Mouse (Mus musculus): Measurements from ENCODE around the gene Camta2. TPM values are rescaled to one million over a fixed set of nuclear protein-coding genes. Genes with fewer than 3 reads are reported as not detected.
A peak's percentile ranks its signal among the peaks of the same experiment; 100 is the strongest.

Camta2 gene
- total RNA-seq, 2 experiments from 2014 or later, result 5.1 to 9.1 TPM

DNA sequence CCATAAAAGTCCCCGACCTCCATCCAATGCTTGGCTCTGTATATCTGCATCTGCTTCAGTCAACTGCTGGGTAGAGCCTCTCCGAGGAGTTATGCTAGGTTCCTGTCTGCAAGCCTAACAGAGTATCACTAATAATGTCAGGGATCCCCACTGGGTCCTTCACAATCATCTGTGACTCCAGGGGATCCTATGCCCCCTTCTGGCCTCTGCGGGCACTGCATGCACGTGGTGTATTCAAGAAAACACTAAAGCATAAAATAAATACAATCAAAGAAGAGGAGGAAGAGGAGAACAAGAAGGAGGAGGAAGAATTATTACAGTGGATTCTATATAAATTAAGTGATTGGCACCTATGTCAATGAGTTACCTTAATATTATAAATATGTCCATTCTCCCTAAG is 62.4 kb downstream of the Camta2 start:
- peak; percentile 62 for ATAC-seq (replicated peaks; ENCODE audit: poor library complexity)

DNA sequence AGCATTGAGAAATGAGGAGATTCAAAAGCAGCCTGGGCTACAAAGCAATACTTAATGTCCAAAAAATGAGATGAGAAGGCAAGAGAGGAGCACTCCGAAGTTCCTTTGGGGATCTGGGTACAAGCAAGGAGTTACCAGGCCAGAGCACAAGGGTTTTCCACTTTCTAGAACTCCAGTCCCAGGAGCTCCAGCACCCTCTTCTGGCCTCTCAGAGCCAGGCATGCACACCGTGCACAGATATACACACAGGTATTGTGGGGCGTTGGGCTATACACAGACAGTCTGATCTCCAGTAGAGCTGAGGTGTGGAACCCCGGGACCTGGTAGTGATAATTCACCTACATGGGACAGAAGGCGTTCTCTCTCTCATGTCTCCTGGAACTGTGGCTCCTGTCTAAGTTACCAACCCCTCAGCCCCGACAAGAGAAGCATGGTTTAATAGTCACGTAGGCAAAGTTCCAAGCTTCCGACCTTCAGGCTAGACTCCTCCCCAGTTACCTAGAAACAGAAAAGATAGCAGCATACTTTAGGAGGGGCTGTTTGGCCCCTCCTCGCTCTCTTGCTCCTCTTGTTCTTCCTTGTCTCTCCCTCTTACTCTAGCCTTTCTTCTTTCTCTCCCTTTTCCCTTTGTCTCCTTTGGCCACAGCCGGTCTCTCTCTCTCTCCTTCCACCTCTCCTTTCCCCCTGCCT is 64.7 kb downstream of the Camta2 start:
- peak; percentile 43 for ATAC-seq (replicated peaks; ENCODE audit: poor library complexity)

DNA sequence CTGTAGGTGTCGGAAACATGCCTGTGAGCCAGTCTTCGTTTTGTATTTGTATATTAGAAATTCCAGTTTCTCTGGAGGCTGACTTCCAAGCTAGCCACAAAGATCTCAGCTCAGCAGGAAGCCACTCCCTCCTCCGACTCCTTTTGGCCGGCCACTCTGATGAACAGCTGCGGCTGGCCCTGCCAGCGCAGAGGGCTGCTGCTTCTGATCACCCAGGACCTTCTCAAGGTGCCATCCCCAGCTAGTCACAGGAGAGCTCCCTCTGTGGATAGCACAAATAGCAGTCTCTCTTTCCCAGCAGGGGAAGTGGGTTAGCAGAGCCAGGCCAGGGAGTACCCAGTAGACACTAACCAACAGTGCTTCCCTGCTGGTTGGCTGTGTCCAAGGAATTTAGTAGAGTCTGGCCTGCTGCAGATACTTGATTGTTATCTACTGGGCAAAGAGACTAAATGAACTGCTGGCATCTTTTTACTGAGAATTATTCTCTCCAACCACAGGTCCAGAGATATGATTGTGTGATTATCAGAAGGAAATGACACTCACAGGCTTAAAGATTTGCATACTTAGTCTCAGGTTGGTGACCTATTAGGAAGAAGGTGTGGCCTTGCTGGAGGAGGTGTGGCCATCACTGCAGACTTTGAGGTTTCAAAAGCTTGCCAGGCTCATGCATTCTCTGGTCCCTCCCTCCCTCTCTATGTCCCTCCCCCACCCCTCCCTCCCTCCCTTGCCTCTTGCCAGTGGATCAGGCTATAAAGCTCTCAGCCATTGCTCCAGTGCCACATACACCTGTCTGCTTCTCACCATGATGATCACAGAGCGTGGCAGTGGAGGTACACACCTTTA is 65.7 kb downstream of the Camta2 start:
- ATAC-seq (replicated peaks; ENCODE audit: poor library complexity), result peak; percentile 94

Other genes starting within 250 kb of the Camta2 start
- gene Med11, start 236.2 kb downstream of the Camta2 start, total RNA-seq (2015), result 36.7 and 37.1 TPM in 2 replicates
- 37.0 and 40.2 TPM in 2 replicates for gene Med11, start 236.2 kb downstream of the Camta2 start, total RNA-seq (2017)
- not detected in 2 replicates for gene Zmynd15, start 228.7 kb downstream of the Camta2 start, total RNA-seq (2015)
- 0.25 TPM in 1 of 2 replicates, not detected in the other for gene Zmynd15, start 228.7 kb downstream of the Camta2 start, total RNA-seq (2017)
- 0.29 and 0.67 TPM in 2 replicates for gene Cxcl16, start 228.1 kb downstream of the Camta2 start, total RNA-seq (2015)
- 0.24 TPM in 1 of 2 replicates, not detected in the other for gene Cxcl16, start 228.1 kb downstream of the Camta2 start, total RNA-seq (2017)
- gene Tm4sf5, start 182.9 kb downstream of the Camta2 start, total RNA-seq (2015), result not detected in 2 replicates
- gene Tm4sf5, start 182.9 kb downstream of the Camta2 start, total RNA-seq (2017), result not detected in 2 replicates
- not detected in 2 replicates for gene Vmo1, start 173.5 kb downstream of the Camta2 start, total RNA-seq (2015)
- not detected in 2 replicates for gene Vmo1, start 173.5 kb downstream of the Camta2 start, total RNA-seq (2017)
- gene Gltpd2, start 168.9 kb downstream of the Camta2 start, total RNA-seq (2015), result not detected in 2 replicates
- not detected in 2 replicates for gene Gltpd2, start 168.9 kb downstream of the Camta2 start, total RNA-seq (2017)
- 141 and 153 TPM in 2 replicates for gene Psmb6, start 162.7 kb downstream of the Camta2 start, total RNA-seq (2015)
- 272 and 309 TPM in 2 replicates for gene Psmb6, start 162.7 kb downstream of the Camta2 start, total RNA-seq (2017)
- gene Gm40193, start 155.2 kb downstream of the Camta2 start, total RNA-seq (2015), result not detected in 2 replicates
- not detected in 2 replicates for gene Gm40193, start 155.2 kb downstream of the Camta2 start, total RNA-seq (2017)
- gene Pld2, start 148.0 kb downstream of the Camta2 start, total RNA-seq (2015), result 0.07 and 0.90 TPM in 2 replicates
- 0.25 and 0.81 TPM in 2 replicates for gene Pld2, start 148.0 kb downstream of the Camta2 start, total RNA-seq (2017)
- gene Mink1, start 125.2 kb downstream of the Camta2 start, total RNA-seq (2015), result 14.4 and 18.0 TPM in 2 replicates
- 12.5 and 16.5 TPM in 2 replicates for gene Mink1, start 125.2 kb downstream of the Camta2 start, total RNA-seq (2017)
- not detected in 2 replicates for gene 4930544D05Rik, start 72.3 kb downstream of the Camta2 start, total RNA-seq (2015)
- gene 4930544D05Rik, start 72.3 kb downstream of the Camta2 start, total RNA-seq (2017), result not detected in 2 replicates
- gene Chrne, start 68.9 kb downstream of the Camta2 start, total RNA-seq (2015), result not detected in 2 replicates
- gene Chrne, start 68.9 kb downstream of the Camta2 start, total RNA-seq (2017), result 0.17 TPM in 1 of 2 replicates, not detected in the other
- gene Gp1ba, start 49.0 kb downstream of the Camta2 start, total RNA-seq (2015), result 0.66 and 2.3 TPM in 2 replicates
- 0.08 and 0.20 TPM in 2 replicates for gene Gp1ba, start 49.0 kb downstream of the Camta2 start, total RNA-seq (2017)
- 39.3 and 44.8 TPM in 2 replicates for gene Rnf167, start 40.9 kb downstream of the Camta2 start, total RNA-seq (2015)
- 30.7 and 37.4 TPM in 2 replicates for gene Rnf167, start 40.9 kb downstream of the Camta2 start, total RNA-seq (2017)
- 59.5 and 73.9 TPM in 2 replicates for gene Slc25a11, start 40.6 kb downstream of the Camta2 start, total RNA-seq (2015)
- 46.6 and 52.7 TPM in 2 replicates for gene Slc25a11, start 40.6 kb downstream of the Camta2 start, total RNA-seq (2017)
- gene Pfn1, start 33.5 kb downstream of the Camta2 start, total RNA-seq (2015), result 1,057 and 1,218 TPM in 2 replicates
- gene Pfn1, start 33.5 kb downstream of the Camta2 start, total RNA-seq (2017), result 491 and 574 TPM in 2 replicates
- gene Eno3, start 30.9 kb downstream of the Camta2 start, total RNA-seq (2015), result 4.1 and 6.2 TPM in 2 replicates
- gene Eno3, start 30.9 kb downstream of the Camta2 start, total RNA-seq (2017), result 7.2 and 9.5 TPM in 2 replicates
- gene Spag7, start 18.7 kb downstream of the Camta2 start, total RNA-seq (2015), result 102 and 109 TPM in 2 replicates
- 68.6 and 71.8 TPM in 2 replicates for gene Spag7, start 18.7 kb downstream of the Camta2 start, total RNA-seq (2017)
- gene Inca1, start 12.1 kb upstream of the Camta2 start, total RNA-seq (2015), result 0.20 TPM in 1 of 2 replicates, not detected in the other
- 0.50 TPM in 1 of 2 replicates, not detected in the other for gene Inca1, start 12.1 kb upstream of the Camta2 start, total RNA-seq (2017)
- 1.6 and 2.0 TPM in 2 replicates for gene Kif1c, start 12.4 kb upstream of the Camta2 start, total RNA-seq (2015)
- 4.6 and 5.9 TPM in 2 replicates for gene Kif1c, start 12.4 kb upstream of the Camta2 start, total RNA-seq (2017)
- 1.3 and 2.1 TPM in 2 replicates for gene Zfp3, start 76.1 kb upstream of the Camta2 start, total RNA-seq (2015)
- 1.9 and 2.7 TPM in 2 replicates for gene Zfp3, start 76.1 kb upstream of the Camta2 start, total RNA-seq (2017)
- 0.37 TPM in 1 of 2 replicates, not detected in the other for gene Scimp, start 124.5 kb upstream of the Camta2 start, total RNA-seq (2015)
- gene Scimp, start 124.5 kb upstream of the Camta2 start, total RNA-seq (2017), result not detected in 2 replicates
- 19.5 and 28.2 TPM in 2 replicates for gene Rabep1, start 156.7 kb upstream of the Camta2 start, total RNA-seq (2015)
- 30.8 and 52.6 TPM in 2 replicates for gene Rabep1, start 156.7 kb upstream of the Camta2 start, total RNA-seq (2017)

Measured in megakaryocyte progenitor cell, adult 5-6 weeks (primary cell).